Mouse (Mus musculus) embryonic facial prominence, embryonic 15.5 days (tissue): Measurements from ENCODE around the gene Gm20708. TPM values are rescaled to one million over a fixed set of nuclear protein-coding genes. Genes with fewer than 3 reads are reported as not detected.

Source experiments
- ATAC-seq: fragments of 200-750 bp; cut with Nextera tagmentation; 2 replicates; pipeline ENCODE4 v1.8.0; 2017; ENCODE audit warnings: low read depth, moderate TSS enrichment; ENCODE audit not compliant: insufficient number of reproducible peaks, low FRiP score, low TSS enrichment
- H3K27ac ChIP-seq: fragments of 300-500 bp; sonication (generic); replicated peaks from 2 replicates; pipeline ENCODE4 v1.5.1; 2015; ENCODE audit warnings: mild to moderate bottlenecking, inconsistent platforms
- H3K27me3 ChIP-seq: fragments of 300-500 bp; sonication (generic); 2 replicates; pipeline ENCODE4 v1.6.1; 2015; ENCODE audit warnings: inconsistent platforms
- H3K36me3 ChIP-seq: fragments of 300-500 bp; sonication (generic); 2 replicates; pipeline ENCODE4 v1.6.1; 2015; ENCODE audit warnings: mild to moderate bottlenecking, inconsistent platforms
- H3K4me1 ChIP-seq: fragments of 300-500 bp; sonication (generic); 2 replicates; pipeline ENCODE4 v1.6.1; 2015; ENCODE audit warnings: inconsistent platforms
- H3K4me2 ChIP-seq: fragments of 300-500 bp; sonication (generic); replicated peaks from 2 replicates; pipeline ENCODE4 v1.6.1; 2015; ENCODE audit warnings: mild to moderate bottlenecking, inconsistent platforms
- H3K4me3 ChIP-seq: fragments of 300-500 bp; sonication (generic); replicated peaks from 2 replicates; pipeline ENCODE4 v1.5.1; 2015; ENCODE audit warnings: mild to moderate bottlenecking, inconsistent platforms
- H3K9ac ChIP-seq: fragments of 300-500 bp; sonication (generic); 2 replicates; pipeline ENCODE4 v1.6.1; 2015; ENCODE audit warnings: inconsistent platforms
- H3K9me3 ChIP-seq: fragments of 300-500 bp; sonication (generic); replicated peaks from 2 replicates; pipeline ENCODE4 v1.6.1; 2016; ENCODE audit warnings: inconsistent platforms
- WGBS: fragments of 180-500 bp; shearing (Covaris S2); methylation state at CpG from one replicate; pipeline ENCODE4 v1.1.7; 2015; 5-methylcytosine and 5-hydroxymethylcytosine counted together
- polyA plus RNA-seq: library from polyadenylated mRNA; unstranded; fragments of >200 nt; fragmentation: Nextera tagmentation; extraction: Ambion mirVana; gene quantifications from 2 replicates; pipeline ENCODE4 v1.2.1, GENCODE M21; 2015

Gene Gm20708
- polyA plus RNA-seq, 1 experiment from 2014 or later, result 0.76 TPM

GRCm38 (mm10) chr11:117838572-117838971 is 29.1 kb downstream of the Gm20708 start:
- H3K9me3 ChIP-seq, result no peaks in the 10 kb centered on the region
- H3K36me3 ChIP-seq, result no peaks in the 10 kb centered on the region
- H3K4me2 ChIP-seq, result no peak overlapping the region
- H3K9ac ChIP-seq, result no peak overlapping the region
- no peaks in the 10 kb centered on the region for H3K27me3 ChIP-seq
- peak overlapping the region; percentile 44; the same call in 1 of the 2 replicates for H3K27ac ChIP-seq
- 0 out of 2 replicates have a peak, but pooled peaks have one; percentile 48 for ATAC-seq
- H3K4me3 ChIP-seq, result no peak overlapping the region
- 42% methylated on average over 2 of the region's 2 CpGs for WGBS
- peaks cover 18% of the 10 kb centered on the region; the same call in 1 of the 2 replicates for H3K4me1 ChIP-seq

- Histone ChIP-seq H3K4me2 (no peak overlapping the region), H3K9me3 (no peaks in the 10 kb centered on the region), H3K4me1 (peaks cover 18% of the 10 kb centered on the region; the same call in 1 of the 2 replicates), H3K27ac (0 out of 2 replicates have a peak overlapping the region, but pooled peaks have one; percentile 23), H3K36me3 (no peaks in the 10 kb centered on the region), H3K27me3 (no peaks in the 10 kb centered on the region), H3K9ac (no peak overlapping the region), H3K4me3 (no peak overlapping the region)
- 83% methylated on average over 1 of the region's 1 CpGs for WGBS
- ATAC-seq, result no peak
Observed at GRCm38 (mm10) chr11:117839021-117839420, 29.6 kb downstream of the Gm20708 start.

GRCm38 (mm10) chr11:117840910-117841309 is 31.4 kb downstream of the Gm20708 start:
- Histone ChIP-seq H3K9ac (no peak overlapping the region), H3K9me3 (no peaks in the 10 kb centered on the region), H3K4me2 (no peak overlapping the region), H3K36me3 (no peaks in the 10 kb centered on the region), H3K4me1 (peaks cover 22% of the 10 kb centered on the region; the same call in 1 of the 2 replicates), H3K27ac (no peak overlapping the region), H3K27me3 (no peaks in the 10 kb centered on the region), H3K4me3 (no peak overlapping the region)
- WGBS, result 57% methylated on average over 1 of the region's 1 CpGs
- no peak for ATAC-seq

DNA sequence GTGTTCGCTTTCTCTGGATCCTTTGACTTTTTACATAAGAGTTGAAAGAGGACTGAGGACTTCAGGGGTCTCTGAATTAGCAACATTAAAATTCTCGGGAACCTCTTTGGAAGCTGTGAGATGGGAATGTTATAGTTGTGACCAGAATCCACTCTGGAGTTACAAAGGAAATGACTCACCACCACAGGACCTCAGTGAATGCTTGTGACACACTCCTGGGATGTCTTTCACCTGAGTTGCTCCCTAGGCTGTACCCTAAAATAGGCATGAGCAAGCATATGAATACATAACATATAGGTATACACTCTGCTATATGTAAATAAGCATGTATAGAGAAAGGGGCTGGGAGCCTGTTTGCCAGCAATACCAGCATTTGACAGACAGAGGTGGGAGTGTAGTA is 34.0 kb downstream of the Gm20708 start:
- Histone ChIP-seq H3K27me3 (no peaks in the 10 kb centered on the region), H3K9ac (no peak overlapping the region), H3K36me3 (no peaks in the 10 kb centered on the region), H3K27ac (no peak overlapping the region), H3K9me3 (no peaks in the 10 kb centered on the region), H3K4me2 (no peak overlapping the region), H3K4me3 (no peak overlapping the region), H3K4me1 (peaks cover 22% of the 10 kb centered on the region)
- 81% methylated on average over 2 of the region's 2 CpGs for WGBS
- no peak for ATAC-seq

GRCm38 (mm10) chr11:117844997-117845396 is 35.5 kb downstream of the Gm20708 start:
- 62% methylated on average over 2 of the region's 2 CpGs for WGBS
- Histone ChIP-seq H3K9ac (no peak overlapping the region), H3K4me3 (no peak overlapping the region), H3K4me1 (peaks cover 25% of the 10 kb centered on the region), H3K36me3 (no peaks in the 10 kb centered on the region), H3K9me3 (no peaks in the 10 kb centered on the region), H3K4me2 (no peak overlapping the region), H3K27ac (peak overlapping the region; percentile 63; the same call in 1 of the 2 replicates), H3K27me3 (no peaks in the 10 kb centered on the region)
- no peak for ATAC-seq

DNA sequence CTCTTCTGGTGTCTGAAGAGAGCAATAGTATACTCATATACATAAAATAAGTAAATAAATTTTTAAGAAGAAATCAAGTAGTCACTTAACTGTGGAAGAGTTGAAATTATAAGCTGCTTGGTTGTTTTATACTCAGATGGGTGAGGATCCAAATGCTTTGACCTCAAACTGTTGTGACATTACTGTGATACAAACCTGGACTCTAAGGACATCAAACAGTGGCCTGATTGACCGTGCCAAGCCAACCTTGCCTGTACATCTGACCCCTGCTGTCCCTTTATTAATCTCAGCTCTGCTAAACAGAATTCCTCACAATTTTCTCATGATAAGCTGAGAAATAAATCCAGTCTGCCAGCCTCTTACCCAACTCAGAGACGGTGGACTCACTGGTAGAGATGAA is 36.2 kb downstream of the Gm20708 start:
- Histone ChIP-seq H3K36me3 (no peaks in the 10 kb centered on the region), H3K9me3 (no peaks in the 10 kb centered on the region), H3K27ac (no peak overlapping the region), H3K4me3 (no peak overlapping the region), H3K4me2 (no peak overlapping the region), H3K27me3 (no peaks in the 10 kb centered on the region), H3K9ac (no peak overlapping the region), H3K4me1 (peaks cover 31% of the 10 kb centered on the region)
- ATAC-seq, result no peak
- 74% methylated on average over 2 of the region's 2 CpGs for WGBS

GRCm38 (mm10) chr11:117846640-117847039 is 37.2 kb downstream of the Gm20708 start:
- H3K4me2 ChIP-seq, result no peak overlapping the region
- H3K36me3 ChIP-seq, result no peaks in the 10 kb centered on the region
- no peaks in the 10 kb centered on the region for H3K27me3 ChIP-seq
- H3K9me3 ChIP-seq, result no peaks in the 10 kb centered on the region
- H3K4me3 ChIP-seq, result no peak overlapping the region
- peaks cover 31% of the 10 kb centered on the region for H3K4me1 ChIP-seq
- H3K27ac ChIP-seq, result no peak overlapping the region
- no peak overlapping the region for H3K9ac ChIP-seq
- ATAC-seq, result no peak
- 52% methylated on average over 5 of the region's 5 CpGs for WGBS

GRCm38 (mm10) chr11:117847593-117848215 is 38.2 kb downstream of the Gm20708 start:
- H3K9ac ChIP-seq, result peak overlapping the region; percentile 79
- peak overlapping the region; percentile 98 for H3K27ac ChIP-seq
- no peak for ATAC-seq
- H3K4me3 ChIP-seq, result peak overlapping the region; percentile 74
- peaks cover 31% of the 10 kb centered on the region for H3K4me1 ChIP-seq
- 70% methylated on average over 7 of the region's 7 CpGs for WGBS
- no peaks in the 10 kb centered on the region for H3K9me3 ChIP-seq
- peaks cover 6% of the 10 kb centered on the region for H3K36me3 ChIP-seq
- H3K4me2 ChIP-seq, result peak overlapping the region; percentile 91
- no peaks in the 10 kb centered on the region for H3K27me3 ChIP-seq

DNA sequence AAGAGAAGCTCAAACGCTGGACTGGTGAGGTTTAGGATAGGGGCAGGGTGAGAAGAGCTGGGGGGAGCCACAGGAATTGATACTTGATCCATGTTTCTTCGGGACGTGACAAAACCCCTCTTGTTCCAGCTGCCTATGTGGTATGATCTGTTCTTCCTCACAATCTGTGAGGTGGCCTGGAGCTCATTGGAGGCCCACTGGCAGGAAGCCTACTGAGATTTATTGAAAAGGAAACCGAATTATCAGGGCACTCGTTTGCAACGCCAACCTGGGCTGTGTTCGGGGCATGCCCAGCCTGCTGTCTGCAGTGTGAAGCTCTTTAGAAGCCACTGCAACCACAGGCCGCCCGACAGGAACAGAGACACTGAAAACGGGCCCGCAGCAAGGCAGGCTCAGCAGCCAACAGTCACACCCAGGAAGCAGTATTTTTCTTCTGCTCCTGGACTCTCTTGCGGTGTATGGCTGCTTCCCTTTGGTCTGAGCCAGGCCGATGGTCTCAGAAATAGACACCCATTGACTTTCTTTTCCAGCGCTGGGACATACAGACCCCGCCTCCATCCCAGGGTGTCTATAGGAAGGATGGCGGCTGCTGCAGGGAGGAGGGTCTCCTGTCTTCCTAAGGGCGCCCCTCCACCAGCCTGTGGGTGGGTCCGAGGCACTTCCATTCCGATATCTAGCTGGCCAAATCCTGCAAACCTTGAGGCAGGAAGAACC is 39.0 kb downstream of the Gm20708 start:
- Histone ChIP-seq H3K4me1 (peaks cover 31% of the 10 kb centered on the region), H3K9ac (peak overlapping the region; percentile 79), H3K27ac (peak overlapping the region; percentile 98), H3K9me3 (no peaks in the 10 kb centered on the region), H3K4me2 (peak overlapping the region; percentile 91), H3K27me3 (no peaks in the 10 kb centered on the region), H3K4me3 (peak overlapping the region; percentile 74), H3K36me3 (peaks cover 14% of the 10 kb centered on the region)
- ATAC-seq, result peak; percentile 79
- 2% methylated on average over 19 of the region's 19 CpGs for WGBS

DNA sequence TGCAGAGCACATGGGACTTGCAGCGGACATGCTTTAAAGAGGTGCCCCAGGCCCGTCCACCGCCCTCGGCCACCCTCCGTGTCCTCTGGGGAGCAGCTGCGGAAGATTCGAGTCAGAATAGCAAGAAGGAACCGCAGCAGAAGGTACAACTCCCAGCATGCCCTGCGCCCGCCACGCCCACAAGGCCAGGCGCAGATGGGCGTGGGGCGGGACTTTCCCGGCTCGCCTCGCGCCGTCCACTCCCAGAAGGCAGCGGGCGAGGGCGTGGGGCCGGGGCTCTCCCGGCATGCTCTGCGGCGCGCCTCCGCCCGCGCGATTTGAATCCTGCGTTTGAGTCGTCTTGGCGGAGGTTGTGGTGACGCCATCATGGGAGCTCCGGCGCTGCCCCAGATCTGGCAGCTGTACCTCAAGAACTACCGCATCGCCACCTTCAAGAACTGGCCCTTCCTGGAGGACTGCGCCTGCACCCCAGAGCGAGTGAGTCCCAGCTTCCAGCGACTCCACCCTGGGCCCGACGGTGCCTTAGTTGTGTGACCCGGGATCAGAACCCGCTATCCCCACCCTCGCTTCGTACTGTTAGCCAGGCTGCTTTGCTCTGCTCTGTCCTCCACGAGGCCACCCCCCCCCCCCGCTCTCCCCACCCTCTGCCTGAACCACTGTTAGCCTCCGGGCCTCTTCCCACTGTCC is 39.7 kb downstream of the Gm20708 start, which contains the start of gene Birc5:
TSS of gene Birc5 (plus strand) at position 267 of the 687 bp plus-strand sequence.
- H3K36me3 ChIP-seq, result peaks cover 21% of the 10 kb centered on the region
- peak; percentile 94 for ATAC-seq
- no peaks in the 10 kb centered on the region for H3K9me3 ChIP-seq
- H3K4me3 ChIP-seq, result peak within 1 kb of the TSS; percentile 74
- H3K4me1 ChIP-seq, result peaks cover 31% of the 10 kb centered on the region
- H3K27me3 ChIP-seq, result no peaks in the 10 kb centered on the region
- peak within 1 kb of the TSS; percentile 91 for H3K4me2 ChIP-seq
- peak within 1 kb of the TSS; percentile 79 for H3K9ac ChIP-seq
- under 1% methylated on average over 51 of the region's 51 CpGs for WGBS
- H3K27ac ChIP-seq, result peak within 1 kb of the TSS; percentile 98

DNA sequence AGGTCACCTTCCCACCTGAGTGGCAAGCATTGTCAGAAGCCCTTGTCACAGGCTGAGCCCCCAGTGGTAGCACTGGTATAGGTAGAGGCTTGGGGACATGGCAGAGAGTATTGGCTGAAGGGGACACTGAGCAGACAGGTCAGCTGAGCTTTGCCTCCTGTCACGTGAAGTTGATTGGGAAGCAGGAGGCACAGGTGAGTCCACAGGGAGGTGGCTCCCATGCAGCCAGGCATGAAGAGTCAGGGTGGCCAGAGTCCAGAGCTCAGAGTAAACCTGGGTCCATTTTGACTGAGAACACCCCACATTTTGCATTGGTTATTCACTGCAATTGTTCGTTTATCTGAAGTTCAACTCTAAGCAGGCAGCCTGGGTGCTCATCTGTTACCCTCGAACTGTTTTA is 43.4 kb downstream of the Gm20708 start:
- 87% methylated on average over 3 of the region's 3 CpGs for WGBS
- Histone ChIP-seq H3K9ac (no peak overlapping the region), H3K4me2 (no peak overlapping the region), H3K4me1 (peaks cover 21% of the 10 kb centered on the region), H3K36me3 (peaks cover 50% of the 10 kb centered on the region), H3K4me3 (no peak overlapping the region), H3K9me3 (no peaks in the 10 kb centered on the region), H3K27me3 (no peaks in the 10 kb centered on the region), H3K27ac (no peak overlapping the region)
- ATAC-seq, result no peak
